Mouse (Mus musculus) liver, embryonic 14.5 days (tissue): ENCODE results near the gene Cfap300.

Experiments
- CTCF ChIP-seq: IDR thresholded peaks from 2 replicates; pipeline ENCODE4 v1.5.1; 2016; ENCODE audit warnings: antibody characterized with exemption, low read depth, control low read depth
- EP300 ChIP-seq: IDR thresholded peaks from 2 replicates; pipeline ENCODE4 v1.6.1; 2016; ENCODE audit warnings: antibody characterized with exemption, low read depth

DNA sequence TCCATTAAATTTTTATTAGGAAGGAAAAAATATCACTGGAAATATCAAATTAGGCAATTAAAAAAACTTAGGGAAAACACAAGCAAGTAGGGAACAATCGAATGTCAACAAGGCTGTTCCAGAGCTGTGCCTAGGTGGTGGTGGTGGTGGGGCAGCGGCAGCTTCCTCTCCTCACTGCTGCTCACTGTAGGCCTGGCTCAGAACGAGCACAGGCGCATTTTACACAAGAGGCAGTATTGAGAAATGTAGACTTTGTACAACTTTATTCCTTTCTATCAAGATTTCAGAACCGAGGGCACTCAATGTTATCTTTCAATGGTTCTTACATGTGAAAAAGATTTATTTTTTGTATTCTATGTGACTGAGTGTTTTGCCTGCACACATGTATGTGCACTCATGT lies 36.3 kb upstream of the Cfap300 start:
- no peak for TF ChIP-seq CTCF
- no peak for TF ChIP-seq EP300
